Mouse (Mus musculus) WW6 (cell line): ENCODE measurements around the gene Olfr669.
"Not testable (repeated sequence)": the region's sequence is repeated elsewhere in the genome, so short reads cannot be mapped to it uniquely, and the experiment has no call there.

Experiments
- DNase-seq: peaks from one replicate; pipeline ENCODE4 v3.0.0-alpha.2; 2013; ENCODE audit warnings: low read depth, low spot score

Olfr669 gene

GRCm38 (mm10) chr7:104933940-104934339, at the start of gene Olfr669:
Gene Olfr669, plus strand, starts transcription at chr7:104934240.
- no peak for DNase-seq

- DNase-seq, result no peak
These were observed 38.2 kb upstream of the Olfr669 start, which contains the start of gene Olfr666 for GRCm38 (mm10) chr7:104895852-104896251. Gene Olfr666, minus strand, starts transcription at chr7:104895952.

DNA sequence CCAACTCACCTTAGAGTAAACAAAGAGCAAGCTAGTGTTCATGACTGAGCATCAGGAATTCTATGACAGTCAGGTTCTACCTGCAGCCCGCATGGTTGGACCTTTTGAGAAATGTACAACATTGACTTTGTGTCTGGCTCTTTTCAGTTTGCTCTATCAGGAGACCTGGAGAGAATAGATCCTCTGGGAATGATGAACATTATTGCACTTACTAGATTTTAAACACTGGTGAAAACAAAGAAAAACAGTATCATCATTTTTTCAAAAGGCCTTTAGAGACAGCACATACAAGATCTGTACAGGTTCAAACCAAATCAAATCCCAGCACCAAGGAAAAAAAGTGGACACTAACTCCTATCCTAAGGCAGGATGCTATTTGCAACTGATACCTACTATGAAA, 12.7 kb upstream of the Olfr669 start, which contains the start of gene Olfr667:
Gene Olfr667, minus strand, starts transcription at position 101 of the 400 bp plus-strand sequence.
- no peak for DNase-seq

GRCm38 (mm10) chr7:104927957-104928356, 6.1 kb upstream of the Olfr669 start, which contains the start of gene Olfr668:
Gene Olfr668, minus strand, starts transcription at chr7:104928057.
- no peak for DNase-seq

DNA sequence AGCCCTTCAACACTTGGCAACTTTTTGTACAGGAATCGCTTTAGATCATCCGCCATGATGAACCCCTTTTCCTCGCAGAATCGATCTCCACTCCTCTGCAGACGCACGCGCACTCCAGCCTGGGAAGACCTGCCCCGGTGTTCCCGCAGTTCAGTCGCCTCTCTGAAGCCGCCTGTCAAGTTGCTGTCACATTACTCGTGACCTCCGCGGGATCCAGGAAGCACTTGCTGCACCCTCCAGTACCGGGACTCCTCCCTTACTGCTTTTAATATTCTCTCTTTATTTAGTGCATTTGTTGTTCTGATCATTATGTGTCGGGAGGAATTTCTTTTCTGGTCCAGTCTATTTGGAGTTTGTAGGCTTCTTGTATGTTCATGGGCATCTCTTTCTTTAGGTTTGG, 16.2 kb downstream of the Olfr669 start:
- DNase-seq, result not testable (repeated sequence)

DNA sequence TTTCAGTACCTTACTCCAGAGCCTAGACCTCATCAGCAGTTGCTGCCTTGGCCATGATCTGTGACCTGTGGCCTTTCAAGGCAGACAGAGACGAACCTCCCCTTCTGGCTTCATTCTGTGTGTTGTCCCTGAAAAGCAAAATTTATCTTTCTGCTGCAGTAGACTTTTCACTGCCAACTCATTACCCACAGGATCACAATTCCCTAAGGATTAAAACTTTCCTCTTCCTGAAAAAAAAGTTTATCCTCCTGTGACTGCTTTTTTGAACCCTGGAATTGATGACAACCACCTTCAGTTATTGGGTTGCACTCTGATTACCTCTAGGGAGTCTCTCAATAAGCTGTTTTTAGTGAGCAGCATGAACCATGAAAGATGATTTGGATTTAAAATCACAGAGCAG, 28.5 kb downstream of the Olfr669 start, which contains the start of gene Olfr670:
Gene Olfr670, minus strand, starts transcription at position 101 of the 400 bp plus-strand sequence.
- no peak for DNase-seq

DNA sequence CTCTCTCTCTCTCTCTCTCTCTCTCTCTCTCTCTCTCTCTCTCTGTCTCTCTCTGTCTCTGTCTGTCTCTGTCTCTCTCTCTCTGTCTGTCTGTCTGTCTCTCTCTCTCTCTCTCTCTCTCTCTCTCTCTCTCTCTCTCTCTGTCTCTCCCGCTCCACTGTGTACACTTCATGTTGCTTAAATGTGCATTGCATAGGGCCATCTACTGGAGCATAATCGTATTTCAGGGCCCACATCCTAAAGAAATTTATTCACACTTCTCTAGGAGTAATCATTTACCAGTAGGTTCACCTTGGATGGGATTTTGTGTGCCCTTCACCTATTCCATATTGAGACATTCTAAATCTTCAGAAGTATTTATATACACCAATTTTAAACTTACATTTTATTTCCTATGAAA, 38.5 kb downstream of the Olfr669 start:
- not testable (repeated sequence) for DNase-seq

- no peak for DNase-seq
These were observed 45.0 kb downstream of the Olfr669 start, which contains the start of gene Olfr671 for GRCm38 (mm10) chr7:104979026-104979425. Gene Olfr671, minus strand, starts transcription at chr7:104979126.
